Mouse (Mus musculus) spleen, embryonic (tissue): ENCODE data around the gene Rela.

ENCODE experiments used
- CTCF ChIA-PET: fragments of 350-600 bp; sonication (Branson Sonifier 250); formaldehyde crosslinking; loops from one replicate; lab custom pipeline; 2022; lab: Charles Lee

Gene Rela

GRCm38 (mm10) chr19:5636036-5636570 lies 1.2 kb upstream of the Rela start:
- CTCF ChIA-PET: no interaction called here

- CTCF ChIA-PET: no interaction called here
These were observed 677 bp upstream of the Rela start for GRCm38 (mm10) chr19:5636571-5637041.

GRCm38 (mm10) chr19:5638416-5639005 lies 1.2 kb downstream of the Rela start:
- CTCF ChIA-PET: interaction anchor here (0.7 kb wide), 1 partner anchor 36 kb away, joined by 3 read pairs; no protein-coding TSS in a partner anchor

- CTCF ChIA-PET: no interaction called here
These were observed 3.1 kb downstream of the Rela start for GRCm38 (mm10) chr19:5640339-5640738.

GRCm38 (mm10) chr19:5641021-5641420 lies 3.7 kb downstream of the Rela start:
- CTCF ChIA-PET: no interaction called here

GRCm38 (mm10) chr19:5641641-5642040 lies 4.4 kb downstream of the Rela start:
- CTCF ChIA-PET: no interaction called here

- CTCF ChIA-PET: no interaction called here
These were observed 8.0 kb downstream of the Rela start for GRCm38 (mm10) chr19:5645280-5645679.

- CTCF ChIA-PET: interaction anchor here (0.7 kb wide), 1 partner anchor 9 kb away, joined by 3 read pairs; the partner anchor contains the start of gene Rela
These were observed 9.5 kb downstream of the Rela start for GRCm38 (mm10) chr19:5646731-5647330.

- CTCF ChIA-PET: no interaction called here
These were observed 10.5 kb downstream of the Rela start for GRCm38 (mm10) chr19:5647791-5648190.

GRCm38 (mm10) chr19:5648401-5649297 lies 11.4 kb downstream of the Rela start:
- CTCF ChIA-PET: interaction anchor here (0.5 to 0.6 kb wide), 2 partner anchors 11 to 1626 kb away, joined by 3 read pairs; no protein-coding TSS in a partner anchor

- CTCF ChIA-PET: interaction anchor here (0.6 kb wide), 1 partner anchor 1625 kb away, joined by 3 read pairs; no protein-coding TSS in a partner anchor
These were observed 12.0 kb downstream of the Rela start for GRCm38 (mm10) chr19:5649298-5649741.

GRCm38 (mm10) chr19:5651502-5652274 lies 14.4 kb downstream of the Rela start:
- CTCF ChIA-PET: no interaction called here

GRCm38 (mm10) chr19:5652570-5652969 lies 15.3 kb downstream of the Rela start:
- CTCF ChIA-PET: no interaction called here

GRCm38 (mm10) chr19:5653969-5654719 lies 16.9 kb downstream of the Rela start:
- CTCF ChIA-PET: no interaction called here

- CTCF ChIA-PET: no interaction called here
These were observed 17.5 kb downstream of the Rela start for GRCm38 (mm10) chr19:5654720-5655298.

GRCm38 (mm10) chr19:5660942-5661751 lies 23.9 kb downstream of the Rela start:
- CTCF ChIA-PET: interaction anchor here (0.9 to 1.2 kb wide), 2 partner anchors 29 to 92 kb away, joined by 3 read pairs; no protein-coding TSS in a partner anchor

GRCm38 (mm10) chr19:5662310-5662709 lies 25.0 kb downstream of the Rela start:
- CTCF ChIA-PET: no interaction called here

- CTCF ChIA-PET: interaction anchor here (0.7 kb wide), 1 partner anchor 53 kb away, joined by 19 read pairs; no protein-coding TSS in a partner anchor
These were observed 26.0 kb downstream of the Rela start, which contains the start of gene Sipa1 for GRCm38 (mm10) chr19:5662981-5663913. Gene Sipa1 (minus strand): TSS chr19:5663707.
